Mouse (Mus musculus): ENCODE measurements around the gene Mcat. TPM values are rescaled to one million over a fixed set of nuclear protein-coding genes. Genes with fewer than 3 reads are reported as not detected.

Gene Mcat
- total and polyA plus RNA-seq, 3 experiments = 28.4 to 41.6 (median 41.2) TPM

GRCm38 (mm10) chr15:83529765-83530164, 33.8 kb downstream of the Mcat start:
- Histone ChIP-seq H3K36me3 (replicated peaks in 1 of 2; ENCODE audit: control insufficient read depth in 1 of 2, insufficient read depth in 1 of 2, low read length in 1 of 2) (no peaks in the 10 kb centered on the region), H3K4me2 (ENCODE audit: insufficient read depth, low read depth, poor library complexity, severe bottlenecking) (no peak overlapping the region), H3K27me3 (replicated peaks) (peaks cover 60% of the 10 kb centered on the region), H3K4me1 (ENCODE audit: control insufficient read depth in 1 of 2, insufficient read depth in 2 of 2) (peaks cover 8 to 15% of the 10 kb centered on the region in 2 experiments; a peak in 3 of 4 replicates), H3K9ac (ENCODE audit: insufficient read depth, low read depth) (no peak overlapping the region), H3K4me3 (replicated peaks in 1 of 3; ENCODE audit: low read depth in 2 of 3, low read length in 2 of 3, poor library complexity in 1 of 3) (no peak overlapping the region), H3K9me3 (replicated peaks; ENCODE audit: low read length) (peaks cover 10% of the 10 kb centered on the region), H3K27ac (ENCODE audit: insufficient read depth, low read depth) (no peak overlapping the region), H3K79me2 (replicated peaks; ENCODE audit: control insufficient read depth, extremely low read depth, insufficient read depth, poor library complexity, severe bottlenecking) (no peaks in the 10 kb centered on the region)
- TF ChIP-seq E2F4 (IDR thresholded peaks at IDR 0.05; ENCODE audit: insufficient replicate concordance, low read depth, low read length) = no peak
- no peak for TF ChIP-seq NELFE (IDR thresholded peaks at IDR 0.05; ENCODE audit: low read depth, low read length)
- no peak for TF ChIP-seq CTCF (conservative IDR thresholded peaks at IDR 0.05 in 1 of 2, IDR thresholded peaks at IDR 0.05 in 1 of 2; ENCODE audit: low read depth in 2 of 2, low read length in 2 of 2)
- TF ChIP-seq GABPA (IDR thresholded peaks at IDR 0.05; ENCODE audit: insufficient replicate concordance, low read depth, low read length) = no peak
- TF ChIP-seq POLR2A (IDR thresholded peaks at IDR 0.05; ENCODE audit: low read depth, low read length) = no peak
- TF ChIP-seq BHLHE40 (IDR thresholded peaks at IDR 0.05; ENCODE audit: low read depth, low read length) = no peak
- TF ChIP-seq TBP (conservative IDR thresholded peaks at IDR 0.05; ENCODE audit: low read depth, low read length) = no peak
- no peak for TF ChIP-seq MAZ (IDR thresholded peaks at IDR 0.05; ENCODE audit: low read depth, low read length)
- no peak for TF ChIP-seq MAFK (IDR thresholded peaks at IDR 0.05; ENCODE audit: insufficient replicate concordance, low read length)
- no peak for TF ChIP-seq NRF1 (IDR thresholded peaks at IDR 0.05; ENCODE audit: low read depth, low read length)
- no peak for TF ChIP-seq CHD2 (IDR thresholded peaks at IDR 0.05; ENCODE audit: low read length)
- TF ChIP-seq USF2 (conservative IDR thresholded peaks at IDR 0.05; ENCODE audit: low read depth, low read length) = no peak
- no peak for TF ChIP-seq HCFC1 (IDR thresholded peaks at IDR 0.05; ENCODE audit: low read depth, low read length)
- no peak for TF ChIP-seq JUND (conservative IDR thresholded peaks at IDR 0.05; ENCODE audit: low read depth, low read length)
- TF ChIP-seq SIN3A (IDR thresholded peaks at IDR 0.05; ENCODE audit: low read length) = no peak
- TF ChIP-seq ZKSCAN1 (IDR thresholded peaks at IDR 0.05; ENCODE audit: borderline replicate concordance, low read depth, low read length) = no peak
- TF ChIP-seq ELF1 (IDR thresholded peaks at IDR 0.05; ENCODE audit: low read depth, low read length) = no peak
- TF ChIP-seq TCF12 (IDR thresholded peaks at IDR 0.05; ENCODE audit: low read depth, low read length) = no peak
- TF ChIP-seq RCOR1 (conservative IDR thresholded peaks at IDR 0.05; ENCODE audit: low read depth, low read length) = no peak
- dilution Hi-C loops (cut with MboI; ENCODE audit: extremely low pct_ligation_motif_present, extremely low pct_unique_long_range_greater_than_20kb, low sequenced_read_pairs) (no loop called here), in situ Hi-C loops (cut with MboI; ENCODE audit: low pct_ligation_motif_present, low pct_unique_long_range_greater_than_20kb, low sequenced_read_pairs) (no loop called here)
- DNase-seq (ENCODE audit: extremely low read depth) = no peak

- Histone ChIP-seq H3K9me3 (replicated peaks; ENCODE audit: low read length) (peaks cover 10% of the 10 kb centered on the region), H3K79me2 (replicated peaks; ENCODE audit: control insufficient read depth, extremely low read depth, insufficient read depth, poor library complexity, severe bottlenecking) (no peaks in the 10 kb centered on the region), H3K27ac (ENCODE audit: insufficient read depth, low read depth) (no peak overlapping the region), H3K4me1 (ENCODE audit: control insufficient read depth in 1 of 2, insufficient read depth in 2 of 2) (peaks cover 3 to 7% of the 10 kb centered on the region in 2 experiments; a peak in 3 of 4 replicates), H3K36me3 (replicated peaks in 1 of 2; ENCODE audit: control insufficient read depth in 1 of 2, insufficient read depth in 1 of 2, low read length in 1 of 2) (no peaks in the 10 kb centered on the region), H3K27me3 (replicated peaks) (peaks cover 68% of the 10 kb centered on the region), H3K4me3 (replicated peaks in 1 of 3; ENCODE audit: low read depth in 2 of 3, low read length in 2 of 3, poor library complexity in 1 of 3) (no peak overlapping the region), H3K9ac (ENCODE audit: insufficient read depth, low read depth) (no peak overlapping the region), H3K4me2 (ENCODE audit: insufficient read depth, low read depth, poor library complexity, severe bottlenecking) (no peak overlapping the region)
- no peak for DNase-seq (ENCODE audit: extremely low read depth)
- TF ChIP-seq TBP (conservative IDR thresholded peaks at IDR 0.05; ENCODE audit: low read depth, low read length) = no peak
- TF ChIP-seq KAT2A (IDR thresholded peaks at IDR 0.05; ENCODE audit: insufficient replicate concordance, low read length) = no peak
- TF ChIP-seq UBTF (IDR thresholded peaks at IDR 0.05; ENCODE audit: low read depth, low read length) = no peak
- TF ChIP-seq JUND (conservative IDR thresholded peaks at IDR 0.05; ENCODE audit: low read depth, low read length) = no peak
- dilution Hi-C loops (cut with MboI; ENCODE audit: extremely low pct_ligation_motif_present, extremely low pct_unique_long_range_greater_than_20kb, low sequenced_read_pairs) (no loop called here), in situ Hi-C loops (cut with MboI; ENCODE audit: low pct_ligation_motif_present, low pct_unique_long_range_greater_than_20kb, low sequenced_read_pairs) (no loop called here)
These were observed 34.7 kb downstream of the Mcat start for GRCm38 (mm10) chr15:83528892-83529291.
